Mouse (Mus musculus): ENCODE measurements around the gene Gemin5. TPM values are rescaled to one million over a fixed set of nuclear protein-coding genes. Genes with fewer than 3 reads are reported as not detected.

Gemin5 gene
- polyA plus RNA-seq, 1 experiment from 2014 or later: 12.5 TPM

DNA sequence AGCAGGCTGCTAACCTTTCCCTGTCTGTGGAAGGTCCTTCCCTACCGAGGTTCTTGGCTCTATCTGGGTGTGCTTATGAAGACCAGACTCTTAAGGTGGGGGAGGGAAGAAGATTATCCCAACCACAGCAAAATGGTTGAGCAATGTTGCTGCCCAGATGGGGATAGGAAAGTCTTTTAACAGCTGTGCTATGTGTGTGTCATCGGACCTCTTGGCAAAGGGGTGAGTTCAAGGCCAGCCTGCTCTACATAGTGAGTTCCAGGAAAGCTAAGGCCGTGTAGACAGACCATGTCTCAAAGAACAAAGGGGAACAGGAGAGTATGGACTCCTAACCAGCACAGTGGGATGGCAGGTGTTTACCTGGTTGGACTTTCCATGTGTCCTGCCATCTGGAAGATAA is 95.4 kb downstream of the Gemin5 start:
- H3K27ac ChIP-seq: no peak overlapping the region
- H3K27me3 ChIP-seq (ENCODE audit: control insufficient read depth, insufficient read depth, low read length): no peaks in the 10 kb centered on the region
- ATAC-seq (ENCODE audit: low FRiP score) (no peak), DNase-seq (ENCODE audit: low spot score) (no peak)
- no peaks in the 10 kb centered on the region for H3K36me3 ChIP-seq (replicated peaks; ENCODE audit: control insufficient read depth, insufficient read depth)
- no peaks in the 10 kb centered on the region for H3K4me1 ChIP-seq (replicated peaks; ENCODE audit: control insufficient read depth, insufficient read depth, low read length)
- no peak overlapping the region for H3K4me2 ChIP-seq (replicated peaks)
- no peak overlapping the region for H3K9ac ChIP-seq
- H3K4me3 ChIP-seq (replicated peaks; ENCODE audit: low read length): no peak overlapping the region
- WGBS: 84% methylated on average over 3 of the region's 3 CpGs
- no peaks in the 10 kb centered on the region for H3K9me3 ChIP-seq (ENCODE audit: control insufficient read depth, low read length)

Other genes starting within 250 kb of the Gemin5 start
- 19.6 and 21.3 TPM in 2 replicates for gene Larp1, start 159.5 kb downstream of the Gemin5 start, polyA plus RNA-seq (2014; fragmentation: Nextera tagmentation; extraction: Ambion mirVana)
- gene Gm12248, start 75.4 kb downstream of the Gemin5 start, polyA plus RNA-seq (2014; fragmentation: Nextera tagmentation; extraction: Ambion mirVana): not detected in 2 replicates
- gene Cnot8, start 64.4 kb downstream of the Gemin5 start, polyA plus RNA-seq (2014; fragmentation: Nextera tagmentation; extraction: Ambion mirVana): 96.1 and 111 TPM in 2 replicates
- gene Mrpl22, start 3.1 kb upstream of the Gemin5 start, polyA plus RNA-seq (2014; fragmentation: Nextera tagmentation; extraction: Ambion mirVana): 86.9 and 98.4 TPM in 2 replicates
- gene Igtp, start 31.0 kb upstream of the Gemin5 start, polyA plus RNA-seq (2014; fragmentation: Nextera tagmentation; extraction: Ambion mirVana): 1.5 and 2.4 TPM in 2 replicates
- gene Irgm2, start 31.1 kb upstream of the Gemin5 start, polyA plus RNA-seq (2014; fragmentation: Nextera tagmentation; extraction: Ambion mirVana): 0.94 and 1.4 TPM in 2 replicates
- gene 4930438A08Rik, start 106.3 kb upstream of the Gemin5 start, polyA plus RNA-seq (2014; fragmentation: Nextera tagmentation; extraction: Ambion mirVana): not detected in 2 replicates
- gene Zfp692, start 138.5 kb upstream of the Gemin5 start, polyA plus RNA-seq (2014; fragmentation: Nextera tagmentation; extraction: Ambion mirVana): 13.5 and 16.2 TPM in 2 replicates
- 38.3 and 44.3 TPM in 2 replicates for gene Zfp672, start 161.8 kb upstream of the Gemin5 start, polyA plus RNA-seq (2014; fragmentation: Nextera tagmentation; extraction: Ambion mirVana)
- gene Sh3bp5l, start 162.2 kb upstream of the Gemin5 start, polyA plus RNA-seq (2014; fragmentation: Nextera tagmentation; extraction: Ambion mirVana): 34.3 and 36.5 TPM in 2 replicates
- gene Lypd8, start 210.5 kb upstream of the Gemin5 start, polyA plus RNA-seq (2014; fragmentation: Nextera tagmentation; extraction: Ambion mirVana): not detected in 2 replicates

All from hindbrain, embryonic 14.5 days (tissue).